Mouse (Mus musculus): Measurements from ENCODE around the gene Ly6g5c.

DNA sequence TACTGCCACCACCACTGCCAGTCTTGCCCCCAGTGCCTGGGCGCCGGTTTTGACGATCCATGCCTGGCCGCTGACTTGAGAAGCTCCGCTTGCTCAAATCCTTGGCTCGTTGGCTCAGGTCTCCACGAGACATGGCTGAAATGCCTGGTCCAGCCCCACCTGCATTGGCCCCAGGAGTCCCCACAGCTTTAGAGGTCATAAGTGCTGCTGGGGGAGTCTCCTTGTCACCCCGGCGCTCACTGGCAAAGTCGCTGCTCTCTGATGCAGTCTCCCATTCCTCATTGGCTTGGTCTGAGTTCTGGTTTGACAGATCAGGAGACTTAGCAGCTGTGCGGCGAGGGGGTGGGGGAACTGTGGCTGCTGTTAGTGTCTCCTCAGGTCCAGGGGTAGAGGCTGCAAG lies 47.4 kb downstream of the Ly6g5c start:
- TF ChIP-seq POLR2A (IDR thresholded peaks at IDR 0.05; ENCODE audit: borderline replicate concordance, extremely low read depth, insufficient read depth, insufficient read length, poor library complexity, severe bottlenecking), result no peak
- no peak for TF ChIP-seq CTCF (IDR thresholded peaks at IDR 0.05; ENCODE audit: borderline replicate concordance, extremely low read depth, insufficient read depth, insufficient read length)

All from brain, embryonic 14.5 days (tissue).